Mouse (Mus musculus) lung, postnatal 0 days (tissue): ENCODE results near the gene Prrt1. TPM values are rescaled to one million over a fixed set of nuclear protein-coding genes. Genes with fewer than 3 reads are reported as not detected.

ENCODE experiments used
- ATAC-seq: fragments of 200-750 bp; cut with Nextera tagmentation; 2 replicates; pipeline ENCODE4 v1.8.0; 2017; ENCODE audit warnings: moderate library complexity
- DNase-seq: peaks from one replicate; pipeline ENCODE4 v3.0.0-alpha.2; 2016; ENCODE audit warnings: low spot score
- H3K27ac ChIP-seq: fragments of 300-500 bp; sonication (generic); 2 replicates; pipeline ENCODE4 v1.5.1; 2014; ENCODE audit warnings: antibody characterized with exemption, mild to moderate bottlenecking, low read length, mixed read lengths
- H3K27me3 ChIP-seq: fragments of 300-500 bp; sonication (generic); replicated peaks from 2 replicates; pipeline ENCODE4 v1.6.1; 2014; ENCODE audit warnings: low read length, mixed read lengths; ENCODE audit not compliant: insufficient read depth
- H3K36me3 ChIP-seq: fragments of 300-500 bp; sonication (generic); 2 replicates; pipeline ENCODE4 v1.6.1; 2014; ENCODE audit warnings: low read length, mixed read lengths; ENCODE audit not compliant: insufficient read depth
- H3K4me1 ChIP-seq: fragments of 300-500 bp; sonication (generic); 2 replicates; pipeline ENCODE4 v1.6.1; 2014; ENCODE audit warnings: antibody characterized with exemption, low read depth, low read length, mixed read lengths; ENCODE audit not compliant: insufficient read depth
- H3K4me2 ChIP-seq: fragments of 300-500 bp; sonication (generic); replicated peaks from 2 replicates; pipeline ENCODE4 v1.6.1; 2014; ENCODE audit warnings: low read depth, mild to moderate bottlenecking, low read length, moderate library complexity, mixed read lengths
- H3K4me3 ChIP-seq: fragments of 300-500 bp; sonication (generic); 2 replicates; pipeline ENCODE4 v1.5.1; 2014; ENCODE audit warnings: low read depth, low read length
- H3K9ac ChIP-seq: fragments of 300-500 bp; sonication (generic); replicated peaks from 2 replicates; pipeline ENCODE4 v1.6.1; 2014; ENCODE audit warnings: low read depth, mild to moderate bottlenecking
- H3K9me3 ChIP-seq: fragments of 300-500 bp; sonication (generic); 2 replicates; pipeline ENCODE4 v1.6.1; 2016; ENCODE audit warnings: low read length, mixed read lengths
- CTCF ChIP-seq: IDR thresholded peaks from 2 replicates; pipeline ENCODE4 v1.5.1; 2016; ENCODE audit warnings: antibody characterized with exemption, mild to moderate bottlenecking
- EP300 ChIP-seq: IDR thresholded peaks from 2 replicates; pipeline ENCODE4 v1.6.1; 2016; ENCODE audit warnings: antibody characterized with exemption, mild to moderate bottlenecking, control low read depth
- WGBS: fragments of 180-500 bp; shearing (Covaris S2); extraction: QIAGEN DNeasy Blood & Tissue Kit; methylation state at CpG from one replicate; pipeline ENCODE4 v1.1.7; 2014; 5-methylcytosine and 5-hydroxymethylcytosine counted together
- polyA plus RNA-seq: library from polyadenylated mRNA; unstranded; fragments of >200 nt; fragmentation: Nextera tagmentation; extraction: Ambion mirVana; gene quantifications from 2 replicates; pipeline ENCODE4 v1.2.1, GENCODE M21; 2015

Prrt1 gene
- polyA plus RNA-seq, 1 experiment from 2014 or later: 0.29 TPM

DNA sequence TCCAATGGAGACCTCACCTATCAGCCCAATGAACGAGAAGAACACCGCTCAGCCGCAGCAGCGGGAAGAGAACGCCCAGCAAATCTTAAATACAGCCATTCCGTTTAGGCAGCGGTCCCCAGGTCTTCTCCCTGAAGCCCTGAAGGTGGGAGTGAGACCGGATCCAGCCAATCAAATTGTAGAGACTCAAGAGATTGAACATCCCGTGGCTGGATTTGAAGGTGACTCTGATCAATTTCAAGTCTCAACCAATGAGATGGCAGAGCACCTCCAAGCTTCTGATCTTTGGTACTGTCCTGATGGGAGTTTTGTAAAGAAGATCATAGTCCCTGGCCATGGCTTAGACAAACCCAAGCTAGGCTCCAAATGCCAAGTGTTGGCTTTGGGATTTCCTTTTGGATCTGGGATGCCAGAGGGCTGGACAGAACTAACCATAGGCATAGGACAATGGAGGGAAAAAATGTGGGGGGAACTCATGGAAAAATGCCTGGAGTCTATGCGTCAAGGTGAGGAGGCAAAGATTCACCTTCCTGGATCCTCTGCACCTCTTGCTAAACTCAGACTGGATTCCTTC, 16.0 kb downstream of the Prrt1 start:
- H3K27me3 ChIP-seq: no peaks in the 10 kb centered on the region
- peak overlapping the region; percentile 54 for H3K4me3 ChIP-seq
- no peak for TF ChIP-seq CTCF
- TF ChIP-seq EP300: no peak
- DNase-seq (no peak), ATAC-seq (no peak)
- peaks cover 12% of the 10 kb centered on the region for H3K4me1 ChIP-seq
- peak overlapping the region; percentile 85; the same call in 1 of the 2 replicates for H3K27ac ChIP-seq
- H3K9ac ChIP-seq: peak overlapping the region; percentile 58
- H3K36me3 ChIP-seq: no peaks in the 10 kb centered on the region
- 36% methylated on average over 10 of the region's 10 CpGs for WGBS
- peak overlapping the region; percentile 67 for H3K4me2 ChIP-seq
- no peaks in the 10 kb centered on the region for H3K9me3 ChIP-seq

GRCm38 (mm10) chr17:34645831-34646511, 16.6 kb downstream of the Prrt1 start:
- Histone ChIP-seq H3K4me3 (no peak overlapping the region), H3K4me2 (peak overlapping the region; percentile 67), H3K9me3 (no peaks in the 10 kb centered on the region), H3K27me3 (no peaks in the 10 kb centered on the region), H3K4me1 (peaks cover 12% of the 10 kb centered on the region), H3K36me3 (no peaks in the 10 kb centered on the region), H3K27ac (peak overlapping the region; percentile 47; the same call in 1 of the 2 replicates), H3K9ac (no peak overlapping the region)
- TF ChIP-seq CTCF: no peak
- no peak for TF ChIP-seq EP300
- ATAC-seq (no peak), DNase-seq (no peak)
- 73% methylated on average over 30 of the region's 30 CpGs for WGBS

- WGBS: under 1% methylated on average over 63 of the region's 66 CpGs
- H3K9ac ChIP-seq: peak within 1 kb of the TSS; percentile 77
- H3K27ac ChIP-seq: peak within 1 kb of the TSS; percentile 57
- no peaks in the 10 kb centered on the region for H3K27me3 ChIP-seq
- H3K4me2 ChIP-seq: peak within 1 kb of the TSS; percentile 95
- no peaks in the 10 kb centered on the region for H3K36me3 ChIP-seq
- H3K9me3 ChIP-seq: no peaks in the 10 kb centered on the region
- H3K4me3 ChIP-seq: peak within 1 kb of the TSS; percentile 88
- TF ChIP-seq CTCF: peak; percentile 5
- TF ChIP-seq EP300: no peak
- ATAC-seq: peak; percentile 97
- peaks cover 12% of the 10 kb centered on the region for H3K4me1 ChIP-seq
- DNase-seq: peak; percentile 100
Measured at GRCm38 (mm10) chr17:34646906-34647787, 17.8 kb downstream of the Prrt1 start, which contains the start of gene Atf6b. Atf6b (plus strand) TSS chr17:34647146.

DNA sequence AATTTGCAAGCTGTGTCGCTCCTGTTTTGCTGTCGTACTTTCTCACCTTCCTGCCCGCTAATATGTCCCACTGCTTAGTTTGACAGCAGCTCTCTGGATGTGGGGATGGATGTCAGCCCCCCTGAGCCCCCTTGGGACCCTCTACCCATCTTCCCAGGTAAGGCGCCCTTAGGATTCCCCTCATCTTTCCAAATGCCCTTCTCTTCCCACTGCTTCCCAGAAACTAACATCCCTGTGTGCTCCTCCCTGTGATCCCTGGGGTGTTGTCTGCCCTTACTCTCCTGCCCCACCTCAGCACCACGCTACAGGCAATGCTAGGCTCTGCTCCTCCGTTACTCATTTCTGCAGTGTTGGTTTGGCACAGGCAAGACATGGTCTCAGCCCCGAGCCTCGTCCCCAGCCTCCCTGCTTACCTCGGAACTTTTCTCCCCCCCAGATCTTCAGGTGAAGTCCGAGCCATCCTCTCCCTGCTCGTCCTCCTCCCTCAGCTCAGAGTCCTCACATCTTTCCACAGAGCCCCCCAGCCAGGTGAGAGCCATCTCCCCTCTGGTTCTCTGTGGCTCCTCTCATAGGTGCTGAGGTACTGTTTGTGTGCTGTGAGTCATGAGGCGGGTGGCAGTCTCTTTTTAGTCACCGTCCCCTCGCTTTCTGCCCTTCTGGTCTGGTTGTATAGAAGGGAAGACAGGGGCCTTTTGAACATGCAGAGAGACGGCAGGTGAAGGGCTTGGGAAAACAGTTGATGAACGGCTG, 19.0 kb downstream of the Prrt1 start:
- H3K36me3 ChIP-seq: 0 out of 2 replicates have a peak, but pooled peaks cover 7% of the 10 kb centered on the region
- no peak for DNase-seq

GRCm38 (mm10) chr17:34649106-34649864, 20.0 kb downstream of the Prrt1 start:
- peaks cover 12% of the 10 kb centered on the region for H3K4me1 ChIP-seq
- H3K27ac ChIP-seq: no peak overlapping the region
- no peak overlapping the region for H3K4me2 ChIP-seq
- no peaks in the 10 kb centered on the region for H3K27me3 ChIP-seq
- no peak overlapping the region for H3K9ac ChIP-seq
- DNase-seq (no peak), ATAC-seq (no peak)
- 83% methylated on average over 18 of the region's 18 CpGs for WGBS
- H3K36me3 ChIP-seq: 0 out of 2 replicates have a peak, but pooled peaks cover 7% of the 10 kb centered on the region
- no peak overlapping the region for H3K4me3 ChIP-seq
- no peak for TF ChIP-seq CTCF
- no peak for TF ChIP-seq EP300
- H3K9me3 ChIP-seq: no peaks in the 10 kb centered on the region

More for the DNA sequence above, 19.0 kb downstream of the Prrt1 start:
- no peaks in the 10 kb centered on the region for H3K27me3 ChIP-seq
- peaks cover 12% of the 10 kb centered on the region for H3K4me1 ChIP-seq
- no peak overlapping the region for H3K9ac ChIP-seq
- no peak overlapping the region for H3K4me3 ChIP-seq
- no peaks in the 10 kb centered on the region for H3K9me3 ChIP-seq
- no peak for TF ChIP-seq EP300
- no peak for TF ChIP-seq CTCF
- no peak overlapping the region for H3K27ac ChIP-seq
- 78% methylated on average over 16 of the region's 16 CpGs for WGBS
- no peak overlapping the region for H3K4me2 ChIP-seq
- no peak for ATAC-seq
